8 mouse cellular contexts compared by ENCODE assay signal in the genomic region with DNA sequence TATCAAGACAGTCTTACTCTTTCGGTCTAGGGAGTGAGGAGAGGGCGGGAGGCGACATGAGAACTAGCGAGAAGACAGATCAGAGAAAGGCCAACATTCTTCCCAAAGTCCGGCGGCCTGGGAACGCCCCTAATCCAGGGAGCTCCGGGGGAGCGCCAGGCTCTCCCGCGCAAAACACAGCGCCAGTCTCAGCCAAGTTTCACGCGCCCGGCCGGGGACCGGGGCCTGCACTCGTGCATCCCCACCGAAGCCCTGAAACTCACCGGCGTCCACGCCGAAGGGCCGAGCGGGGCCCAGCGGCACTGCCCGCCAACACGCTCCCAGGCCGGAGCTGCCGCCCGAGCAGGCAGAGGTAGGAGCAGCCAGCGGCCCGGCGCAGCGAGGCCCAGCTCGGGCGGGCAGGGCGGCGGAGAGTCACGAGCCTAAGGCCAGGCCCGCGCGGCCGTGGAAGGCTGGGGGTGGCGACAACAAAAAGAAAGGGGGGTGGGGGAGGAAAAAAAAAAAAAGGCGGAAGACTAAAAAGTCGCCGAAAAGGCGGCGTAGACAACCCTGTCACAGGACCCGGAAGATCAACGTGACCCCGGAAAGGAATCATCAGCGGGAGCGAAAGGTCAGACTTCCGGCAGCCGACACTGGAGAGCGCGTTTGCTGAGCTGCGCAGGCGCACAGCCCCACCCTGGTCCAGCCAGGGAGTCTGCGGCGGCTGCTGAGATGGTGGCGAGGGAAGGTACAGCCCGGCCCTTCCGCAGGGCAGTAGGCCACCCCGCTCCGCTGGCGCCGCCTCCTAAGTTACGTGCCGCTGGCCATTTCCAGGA. TPM values are rescaled to one million over a fixed set of nuclear protein-coding genes. Genes with fewer than 3 reads are reported as not detected.
A peak's percentile ranks its signal among the peaks of the same experiment; 100 is the strongest.
DNase-seq lines count a peak whose midpoint lies in the region; ATAC-seq and TF ChIP-seq lines count a peak whose summit lies in the region.

A gene (minus strand): TSS at position 555 of the 815 bp plus-strand sequence.

- H3K4me3 ChIP-seq in E14TG2a.4 (replicated peaks; ENCODE audit: low read length), result peak within 1 kb of the TSS; percentile 93
- peak within 1 kb of the TSS; percentile 96 for H3K4me3 ChIP-seq in forebrain, embryonic 12.5 days (replicated peaks)
- H3K4me3 ChIP-seq in heart, postnatal 0 days (ENCODE audit: low read depth, low read length), result peak within 1 kb of the TSS; percentile 100
- peak within 1 kb of the TSS; percentile 82 for H3K4me3 ChIP-seq in liver, embryonic 16.5 days (ENCODE audit: low read depth, low read length)
- peak within 1 kb of the TSS; percentile 99 for H3K4me3 ChIP-seq in neural tube, embryonic 13.5 days
- peak within 1 kb of the TSS; percentile 99 for H3K4me3 ChIP-seq in testis, adult 2 months (ENCODE audit: control insufficient read depth, low read depth, low read length)

- H3K4me2 ChIP-seq in forebrain, embryonic 12.5 days, result peak within 1 kb of the TSS; percentile 71
- peak within 1 kb of the TSS; percentile 77 for H3K4me2 ChIP-seq in heart, postnatal 0 days (ENCODE audit: low read depth, low read length)
- peak within 1 kb of the TSS; percentile 82 for H3K4me2 ChIP-seq in liver, embryonic 16.5 days (ENCODE audit: low read depth, low read length)
- H3K4me2 ChIP-seq in neural tube, embryonic 13.5 days, result peak within 1 kb of the TSS; percentile 80

- WGBS in forebrain, embryonic 12.5 days, result under 1% methylated on average over 65 of the region's 72 CpGs
- WGBS in heart, postnatal 0 days, result under 1% methylated on average over 68 of the region's 72 CpGs
- under 1% methylated on average over 69 of the region's 72 CpGs for WGBS in liver, embryonic 16.5 days (ENCODE audit: insufficient replicate concordance)
- WGBS in neural tube, embryonic 13.5 days, result under 1% methylated on average over 71 of the region's 72 CpGs

- H3K9me3 ChIP-seq in E14TG2a.4 (ENCODE audit: low read length), result no peaks in the 10 kb centered on the region
- H3K9me3 ChIP-seq in forebrain, embryonic 12.5 days, result no peaks in the 10 kb centered on the region
- H3K9me3 ChIP-seq in heart, postnatal 0 days (replicated peaks; ENCODE audit: control insufficient read depth, low read length), result no peaks in the 10 kb centered on the region
- no peaks in the 10 kb centered on the region for H3K9me3 ChIP-seq in liver, embryonic 16.5 days (replicated peaks; ENCODE audit: control insufficient read depth, low read length)
- no peaks in the 10 kb centered on the region for H3K9me3 ChIP-seq in neural tube, embryonic 13.5 days

- TF ChIP-seq EP300 in heart, postnatal 0 days (IDR thresholded peaks at IDR 0.05; ENCODE audit: low read depth), result peak; percentile 47; the same call in 1 of the 2 replicates

- H3K27ac ChIP-seq in forebrain, embryonic 12.5 days, result peak within 1 kb of the TSS; percentile 94
- H3K27ac ChIP-seq in heart, postnatal 0 days (ENCODE audit: low read depth), result peak within 1 kb of the TSS; percentile 97
- H3K27ac ChIP-seq in liver, embryonic 16.5 days (ENCODE audit: low read length), result peak within 1 kb of the TSS; percentile 92
- peak within 1 kb of the TSS; percentile 96 for H3K27ac ChIP-seq in neural tube, embryonic 13.5 days (replicated peaks)
- H3K27ac ChIP-seq in testis, adult 2 months (ENCODE audit: control insufficient read depth, insufficient read depth, low read depth, low read length), result peak within 1 kb of the TSS; percentile 95

- no peaks in the 10 kb centered on the region for H3K27me3 ChIP-seq in E14TG2a.4 (ENCODE audit: insufficient read depth, low read length)
- no peaks in the 10 kb centered on the region for H3K27me3 ChIP-seq in forebrain, embryonic 12.5 days
- H3K27me3 ChIP-seq in heart, postnatal 0 days (ENCODE audit: control insufficient read depth, insufficient read depth, low read length), result no peaks in the 10 kb centered on the region
- no peaks in the 10 kb centered on the region for H3K27me3 ChIP-seq in liver, embryonic 16.5 days (ENCODE audit: control insufficient read depth, insufficient read depth, low read depth, low read length)
- H3K27me3 ChIP-seq in neural tube, embryonic 13.5 days, result no peaks in the 10 kb centered on the region
- no peaks in the 10 kb centered on the region for H3K27me3 ChIP-seq in testis, adult 2 months (ENCODE audit: control insufficient read depth, insufficient read depth, low read length)

- peak; percentile 94 for DNase-seq in c-Kit-positive CD71-positive TER-119-positive erythroid progenitor cells, embryonic 14.5 days (ENCODE audit: low spot score)
- DNase-seq in heart, postnatal 0 days (ENCODE audit: low spot score), result peak; percentile 95
- peak; percentile 94 to 97 for DNase-seq in kidney, postnatal 4 days

- H3K36me3 ChIP-seq in E14TG2a.4 (ENCODE audit: insufficient read depth, low read length), result no peaks in the 10 kb centered on the region
- no peaks in the 10 kb centered on the region for H3K36me3 ChIP-seq in forebrain, embryonic 12.5 days (replicated peaks)
- no peaks in the 10 kb centered on the region for H3K36me3 ChIP-seq in heart, postnatal 0 days (replicated peaks; ENCODE audit: control insufficient read depth, insufficient read depth, low read length)
- no peaks in the 10 kb centered on the region for H3K36me3 ChIP-seq in liver, embryonic 16.5 days (ENCODE audit: control insufficient read depth, insufficient read depth)
- no peaks in the 10 kb centered on the region for H3K36me3 ChIP-seq in neural tube, embryonic 13.5 days
- no peaks in the 10 kb centered on the region for H3K36me3 ChIP-seq in testis, adult 2 months (ENCODE audit: control insufficient read depth, insufficient read depth, low read length)

- peak within 1 kb of the TSS; percentile 95 for H3K9ac ChIP-seq in forebrain, embryonic 12.5 days
- peak within 1 kb of the TSS; percentile 98 for H3K9ac ChIP-seq in heart, postnatal 0 days (replicated peaks; ENCODE audit: low read depth, low read length)
- peak within 1 kb of the TSS; percentile 88 for H3K9ac ChIP-seq in liver, embryonic 16.5 days (ENCODE audit: low read depth, low read length)
- peak within 1 kb of the TSS; percentile 97 for H3K9ac ChIP-seq in neural tube, embryonic 13.5 days

- H3K4me1 ChIP-seq in E14TG2a.4 (replicated peaks; ENCODE audit: low read depth, low read length), result peaks cover 34% of the 10 kb centered on the region
- H3K4me1 ChIP-seq in forebrain, embryonic 12.5 days, result peaks cover 12% of the 10 kb centered on the region
- peaks cover 20% of the 10 kb centered on the region; the same call in 1 of the 2 replicates for H3K4me1 ChIP-seq in heart, postnatal 0 days (ENCODE audit: control insufficient read depth, insufficient read depth)
- peaks cover 4% of the 10 kb centered on the region; the same call in 1 of the 2 replicates for H3K4me1 ChIP-seq in liver, embryonic 16.5 days (ENCODE audit: control insufficient read depth, low read depth, low read length)
- peaks cover 24% of the 10 kb centered on the region for H3K4me1 ChIP-seq in neural tube, embryonic 13.5 days (replicated peaks)
- H3K4me1 ChIP-seq in testis, adult 2 months (ENCODE audit: control insufficient read depth, insufficient read depth, low read length), result no peaks in the 10 kb centered on the region; the same call in 1 of the 2 replicates

- peak; percentile 96 for TF ChIP-seq POLR2A in testis, adult 2 months (IDR thresholded peaks at IDR 0.05; ENCODE audit: control insufficient read depth, low read depth, low read length)

- ATAC-seq in forebrain, embryonic 12.5 days (ENCODE audit: low FRiP score), result peak; percentile 99
- peak; percentile 99 for ATAC-seq in heart, postnatal 0 days (ENCODE audit: insufficient read depth, low read depth)
- ATAC-seq in liver, embryonic 16.5 days (ENCODE audit: low read depth), result peak; percentile 100
- ATAC-seq in neural tube, embryonic 13.5 days (ENCODE audit: low read depth), result peak; percentile 99

- TF ChIP-seq CTCF in E14TG2a.4 (conservative IDR thresholded peaks at IDR 0.05; ENCODE audit: low read length), result no peak
- no peak for TF ChIP-seq CTCF in heart, postnatal 0 days (IDR thresholded peaks at IDR 0.05; ENCODE audit: low read depth)
- no peak for TF ChIP-seq CTCF in testis, adult 2 months (IDR thresholded peaks at IDR 0.05; ENCODE audit: control insufficient read depth, insufficient read depth, insufficient replicate concordance, low read depth, low read length)

RNA-seq across cellular contexts. Expression of the gene that starts here (rescaled TPM):
- 54.4 and 57.2 TPM in 2 replicates for polyA plus RNA-seq in forebrain, embryonic 12.5 days (2016; fragmentation: Nextera tagmentation; extraction: Ambion mirVana)
- 32.1 and 34.0 TPM in 2 replicates for total RNA-seq in heart, postnatal 0 days (2014; rRNA removed; ENCODE audit: low replicate concordance)
- polyA plus RNA-seq in heart, postnatal 0 days (2015; fragmentation: Nextera tagmentation; extraction: Ambion mirVana), result 18.9 and 19.2 TPM in 2 replicates
- 30.3 and 30.8 TPM in 2 replicates for polyA plus RNA-seq in liver, embryonic 16.5 days (2015; fragmentation: Nextera tagmentation; extraction: Ambion mirVana)
- 43.3 and 48.3 TPM in 2 replicates for polyA plus RNA-seq in neural tube, embryonic 13.5 days (2015; fragmentation: Nextera tagmentation; extraction: Ambion mirVana)
- polyA plus RNA-seq in testis, adult 2 months (2012; rRNA removed), result 9.0 and 15.7 TPM in 2 replicates

Comparison
In these comparisons a context has a peak if more than half of its experiments do, and no peak if none do; other contexts are left out.
1. Peak in every context shown above with its lines: DNase-seq, ATAC-seq, H3K4me3 ChIP-seq and H3K27ac ChIP-seq.